Mouse (Mus musculus) CD4-positive, CD25-positive, alpha-beta regulatory T cell, adult 4 months (primary cell): ENCODE data around the gene Acp2. TPM values are rescaled to one million over a fixed set of nuclear protein-coding genes. Genes with fewer than 3 reads are reported as not detected.

Experiments used
- ATAC-seq: one replicate; pipeline ENCODE4 v1.8.0; 2017
- polyA plus RNA-seq, 2 experiments: library from polyadenylated mRNA; unstranded; fragments of 100-300 nt; shearing (Covaris generic); gene quantifications; one replicate each; pipeline ENCODE4 v1.2.1; 2017

Gene Acp2
- polyA plus RNA-seq, 2 experiments from 2014 or later, result 17.9 to 25.7 TPM

DNA sequence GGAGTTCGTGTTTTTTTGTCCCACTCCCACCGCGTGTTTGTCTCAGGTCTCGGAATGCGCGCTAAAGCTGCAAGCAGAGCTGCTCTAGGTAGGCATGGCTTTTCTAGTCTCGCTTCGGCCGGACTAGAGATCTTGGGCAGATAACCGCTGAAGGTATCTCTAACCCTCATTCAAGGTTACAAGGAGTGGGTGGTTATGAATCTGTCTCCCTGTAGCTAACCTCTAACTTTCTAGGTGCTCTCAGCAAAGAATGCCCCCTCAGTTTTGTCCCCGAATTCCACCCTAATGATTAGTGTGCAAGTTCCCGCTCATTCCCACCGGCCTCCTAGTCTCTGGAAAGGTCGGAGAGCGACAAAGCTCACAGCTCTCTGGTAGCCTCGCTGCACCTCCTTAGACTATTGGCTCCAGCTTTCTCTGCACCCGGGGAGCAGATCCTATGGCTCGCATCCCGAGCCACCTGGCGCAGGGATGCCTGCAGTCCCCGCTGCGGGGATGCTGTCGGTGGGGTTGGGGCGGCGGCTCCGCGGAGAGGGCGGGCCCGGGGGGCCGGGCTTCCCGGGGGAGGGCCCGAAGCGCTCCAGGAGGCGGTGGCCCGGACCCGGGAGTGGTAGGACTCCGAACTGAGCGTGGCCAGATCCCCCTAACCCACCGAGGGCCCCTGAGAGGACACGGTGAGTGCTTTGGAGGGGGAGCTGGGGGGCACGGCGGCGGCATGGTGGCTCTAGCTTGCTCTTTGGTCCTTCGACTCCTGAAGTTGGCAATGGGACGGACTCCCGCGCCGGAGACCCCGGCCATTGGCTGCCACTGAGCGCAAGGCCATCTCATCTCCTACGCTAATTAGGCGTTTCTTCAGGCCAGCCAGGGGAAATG lies 53.8 kb downstream of the Acp2 start:
- ATAC-seq, result peak; percentile 71

DNA sequence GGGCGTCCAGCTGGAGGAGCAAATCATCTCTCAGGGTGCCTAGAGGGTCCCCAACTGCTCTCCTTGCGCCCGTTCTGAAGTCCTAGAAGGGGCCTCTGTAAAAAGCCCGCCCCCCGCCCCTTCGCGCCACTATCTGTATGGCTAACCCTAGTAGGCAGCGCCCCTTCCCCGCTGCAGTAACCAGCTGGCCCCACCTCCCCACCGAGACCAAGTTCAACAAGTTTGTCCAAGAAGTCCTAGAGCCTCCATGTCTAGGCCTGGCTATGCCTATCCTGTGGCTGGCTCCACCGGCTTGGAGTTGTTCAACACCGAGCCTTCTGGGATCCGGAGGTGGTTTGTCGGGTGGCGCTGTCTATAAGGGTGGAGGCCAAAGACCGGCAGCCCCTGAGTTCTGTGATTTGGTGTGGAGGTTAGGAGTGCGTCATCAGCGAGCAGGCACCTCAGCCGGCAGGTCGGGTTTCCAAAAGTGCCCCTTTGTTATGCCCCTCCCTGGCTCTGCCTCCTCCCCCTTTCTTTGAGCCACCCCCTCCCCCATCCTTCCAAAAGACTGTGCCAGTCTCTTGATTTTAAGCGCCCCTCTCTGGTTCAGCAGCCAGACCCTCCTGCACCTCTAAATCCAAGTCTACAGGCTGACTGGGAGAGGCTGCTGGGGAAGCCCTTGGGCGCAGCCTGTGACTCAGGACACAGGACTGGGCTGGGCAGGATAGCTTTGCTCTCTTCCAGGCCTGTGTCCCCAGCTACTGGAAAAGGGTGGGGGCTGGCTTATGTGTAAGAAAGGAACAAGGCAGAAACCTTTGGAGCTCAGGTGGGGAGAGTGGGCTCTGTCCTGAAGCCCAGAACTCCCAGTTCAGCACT lies 54.7 kb downstream of the Acp2 start:
- peak; percentile 10 for ATAC-seq

DNA sequence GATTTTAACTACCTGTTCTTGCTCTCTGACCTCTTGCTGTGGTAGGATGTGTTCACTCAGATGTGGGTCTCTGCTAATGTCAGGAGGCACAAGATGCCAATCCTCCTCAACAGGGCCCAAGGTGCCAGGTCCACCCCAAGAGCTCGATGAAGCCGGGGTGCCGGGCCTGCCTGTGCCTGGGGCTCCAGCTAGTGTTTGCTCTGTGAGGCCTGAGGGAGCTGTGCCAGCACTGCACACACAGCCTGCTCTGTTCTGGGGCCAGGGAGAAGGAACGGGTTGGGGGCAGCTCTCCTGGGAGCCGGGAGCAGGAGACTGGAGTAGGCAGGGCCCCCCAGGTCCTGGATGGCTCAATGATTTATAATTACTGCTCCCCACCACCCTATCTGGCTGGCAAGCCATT lies 55.4 kb downstream of the Acp2 start:
- no peak for ATAC-seq

DNA sequence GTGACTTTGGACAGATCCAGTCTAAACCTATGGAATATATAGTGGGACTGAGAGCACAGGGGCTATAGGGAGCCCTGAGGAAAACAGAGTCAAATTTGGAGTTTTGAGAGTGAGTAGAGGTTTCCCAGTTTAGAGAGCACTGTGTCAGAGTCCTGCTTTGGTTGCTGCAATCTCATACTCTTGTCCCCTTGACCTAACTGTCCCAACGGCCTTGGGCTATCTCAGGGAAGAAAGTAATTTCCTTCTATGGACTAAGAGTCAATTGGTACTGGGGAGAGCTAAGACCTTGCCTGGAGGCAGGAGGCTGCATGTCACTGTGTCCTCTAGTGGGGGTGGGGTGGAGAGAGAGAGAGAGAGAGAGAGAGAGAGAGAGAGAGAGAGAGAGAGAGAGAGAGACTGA lies 56.1 kb downstream of the Acp2 start:
- ATAC-seq, result no peak

DNA sequence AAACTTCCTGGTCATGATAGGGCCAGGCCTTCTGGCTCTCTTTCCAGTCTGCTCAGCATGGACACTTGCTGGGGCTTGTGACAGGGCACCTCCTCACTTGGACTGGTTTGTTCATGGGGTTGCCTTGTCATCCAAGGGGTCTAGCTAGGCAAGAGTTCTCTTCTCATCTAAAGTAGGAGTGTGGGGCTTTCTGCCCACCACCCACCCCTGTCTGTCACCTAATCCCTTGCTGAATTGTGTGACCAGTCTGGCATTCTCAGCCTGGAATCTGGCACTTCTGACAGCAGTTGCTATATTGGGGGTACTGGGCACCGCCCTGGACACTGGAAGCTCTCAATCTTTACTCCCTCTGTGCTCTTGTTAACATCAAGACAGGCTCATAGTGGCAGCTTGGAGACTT lies 56.8 kb downstream of the Acp2 start:
- no peak for ATAC-seq

Other genes with a start within 250 kb of the Acp2 start
- gene Rapsn, start 167.3 kb upstream of the Acp2 start, polyA plus RNA-seq, result 1 to 10 TPM; 5.4 to 7.7 TPM
- 100 to 1,000 TPM; 198 to 201 TPM for gene Psmc3, start 148.9 kb upstream of the Acp2 start, polyA plus RNA-seq
- 10 to 100 TPM; 33.1 to 55.2 TPM for gene Slc39a13, start 132.5 kb upstream of the Acp2 start, polyA plus RNA-seq
- under 1 TPM in 1 of 2 experiments, not detected in 1; 0.49 TPM for gene Spi1, start 120.5 kb upstream of the Acp2 start, polyA plus RNA-seq
- not detected for gene Mybpc3, start 84.7 kb upstream of the Acp2 start, polyA plus RNA-seq
- 10 to 100 TPM; 58.7 to 84.7 TPM for gene Madd, start 19.0 kb upstream of the Acp2 start, polyA plus RNA-seq
- 1 to 10 TPM; 1.4 to 1.8 TPM for gene Nr1h3, start 51 bp upstream of the Acp2 start, polyA plus RNA-seq
- 10 to 100 TPM; 79.4 to 79.5 TPM for gene Ddb2, start 34.1 kb downstream of the Acp2 start, polyA plus RNA-seq
- 1 to 10 TPM in 1 of 2 experiments, under 1 TPM in 1; 0.69 to 1.4 TPM for gene Pacsin3, start 53.1 kb downstream of the Acp2 start, polyA plus RNA-seq
- gene Arfgap2, start 62.1 kb downstream of the Acp2 start, polyA plus RNA-seq, result 100 to 1,000 TPM in 1 of 2 experiments, 10 to 100 TPM in 1; 87.2 to 143 TPM
- 10 to 100 TPM; 40.3 to 55.7 TPM for gene 1110051M20Rik, start 241.8 kb downstream of the Acp2 start, polyA plus RNA-seq